Mouse (Mus musculus): Measurements from ENCODE around the gene Syngr4. TPM values are rescaled to one million over a fixed set of nuclear protein-coding genes. Genes with fewer than 3 reads are reported as not detected.

The Syngr4 gene
- polyA plus RNA-seq, 1 experiment: 0.23 TPM

- Histone ChIP-seq H3K4me3 (peak overlapping the region; percentile 54), H3K36me3 (ENCODE audit: control insufficient read depth, insufficient read depth) (peaks cover 7% of the 10 kb centered on the region), H3K4me2 (ENCODE audit: low read depth) (peak overlapping the region; percentile 99), H3ac (ENCODE audit: control insufficient read depth, insufficient read length) (no peak overlapping the region), H3K79me2 (ENCODE audit: control insufficient read depth, insufficient read depth) (peaks cover 15% of the 10 kb centered on the region), H3K27me3 (ENCODE audit: control insufficient read depth, insufficient read depth, insufficient read length) (no peaks in the 10 kb centered on the region)
- TF ChIP-seq MYOG (IDR thresholded peaks at IDR 0.05; ENCODE audit: control insufficient read depth in 1 of 3, insufficient read depth in 1 of 3, insufficient read length in 2 of 3, low read depth in 2 of 3) (no peak), POLR2A (IDR thresholded peaks at IDR 0.05; ENCODE audit: insufficient read length, low read depth) (peak; percentile 17), MYOD1 (IDR thresholded peaks at IDR 0.05; ENCODE audit: control insufficient read depth in 1 of 3, insufficient read length in 2 of 3, low read depth in 2 of 3) (peak in 1 of 3 experiments; percentile 13)
These were observed 25.6 kb upstream of the Syngr4 start for GRCm38 (mm10) chr7:45921950-45922600.

GRCm38 (mm10) chr7:45921242-45921621 lies 24.7 kb upstream of the Syngr4 start, which contains the start of gene Emp3:
Gene Emp3 (minus strand): TSS chr7:45921404.
- Histone ChIP-seq H3K79me2 (ENCODE audit: control insufficient read depth, insufficient read depth) (peaks cover 15% of the 10 kb centered on the region), H3K36me3 (ENCODE audit: control insufficient read depth, insufficient read depth) (peaks cover 3% of the 10 kb centered on the region), H3K4me2 (ENCODE audit: low read depth) (peak within 1 kb of the TSS; percentile 99), H3ac (ENCODE audit: control insufficient read depth, insufficient read length) (peak within 1 kb of the TSS; percentile 50), H3K27me3 (ENCODE audit: control insufficient read depth, insufficient read depth, insufficient read length) (no peaks in the 10 kb centered on the region), H3K4me3 (peak within 1 kb of the TSS; percentile 54)
- peak; percentile 36 for TF ChIP-seq POLR2A (IDR thresholded peaks at IDR 0.05; ENCODE audit: insufficient read length, low read depth)
- no peak for TF ChIP-seq CEBPB (IDR thresholded peaks at IDR 0.05; ENCODE audit: insufficient read depth, poor library complexity, severe bottlenecking)
- TF ChIP-seq USF1 (IDR thresholded peaks at IDR 0.05; ENCODE audit: low read depth): no peak
- TF ChIP-seq MYOG (IDR thresholded peaks at IDR 0.05; ENCODE audit: control insufficient read depth in 1 of 3, insufficient read depth in 1 of 3, insufficient read length in 2 of 3, low read depth in 2 of 3): no peak
- TF ChIP-seq MAX (IDR thresholded peaks at IDR 0.05; ENCODE audit: low read depth): no peak
- peak; percentile 9 for TF ChIP-seq POLR2AphosphoS2 (IDR thresholded peaks at IDR 0.05; ENCODE audit: insufficient read length, low read depth)

GRCm38 (mm10) chr7:45920583-45921241 lies 24.2 kb upstream of the Syngr4 start:
- peaks cover 15% of the 10 kb centered on the region for H3K79me2 ChIP-seq (ENCODE audit: control insufficient read depth, insufficient read depth)

GRCm38 (mm10) chr7:45919761-45920160 lies 23.2 kb upstream of the Syngr4 start:
- no peaks in the 10 kb centered on the region for H3K27me3 ChIP-seq (ENCODE audit: control insufficient read depth, insufficient read depth, insufficient read length)
- H3K79me2 ChIP-seq (ENCODE audit: control insufficient read depth, insufficient read depth): peaks cover 15% of the 10 kb centered on the region
- H3K4me2 ChIP-seq (ENCODE audit: low read depth): peak overlapping the region; percentile 99
- H3K4me3 ChIP-seq: peak overlapping the region; percentile 54
- no peak for TF ChIP-seq POLR2AphosphoS2 (IDR thresholded peaks at IDR 0.05; ENCODE audit: insufficient read length, low read depth)
- TF ChIP-seq CEBPB (IDR thresholded peaks at IDR 0.05; ENCODE audit: insufficient read depth, poor library complexity, severe bottlenecking): no peak
- TF ChIP-seq TCF12 (IDR thresholded peaks at IDR 0.05; ENCODE audit: insufficient read depth, poor library complexity, severe bottlenecking): no peak
- no peak for TF ChIP-seq MYOD1 (IDR thresholded peaks at IDR 0.05; ENCODE audit: control insufficient read depth in 1 of 3, insufficient read length in 2 of 3, low read depth in 2 of 3)
- no peak for TF ChIP-seq SRF (IDR thresholded peaks at IDR 0.05; ENCODE audit: control insufficient read depth, insufficient read length, low read depth)
- no peak for TF ChIP-seq MYOG (IDR thresholded peaks at IDR 0.05; ENCODE audit: control insufficient read depth in 1 of 3, insufficient read depth in 1 of 3, insufficient read length in 2 of 3, low read depth in 2 of 3)
- TF ChIP-seq TCF3 (IDR thresholded peaks at IDR 0.05; ENCODE audit: insufficient read length, low read depth): no peak
- H3K36me3 ChIP-seq (ENCODE audit: control insufficient read depth, insufficient read depth): no peaks in the 10 kb centered on the region
- H3ac ChIP-seq (ENCODE audit: control insufficient read depth, insufficient read length): peak overlapping the region; percentile 50

More at GRCm38 (mm10) chr7:45920583-45921241, 24.2 kb upstream of the Syngr4 start:
- H3K27me3 ChIP-seq (ENCODE audit: control insufficient read depth, insufficient read depth, insufficient read length): no peaks in the 10 kb centered on the region
- peak overlapping the region; percentile 50 for H3ac ChIP-seq (ENCODE audit: control insufficient read depth, insufficient read length)
- no peaks in the 10 kb centered on the region for H3K36me3 ChIP-seq (ENCODE audit: control insufficient read depth, insufficient read depth)
- peak overlapping the region; percentile 99 for H3K4me2 ChIP-seq (ENCODE audit: low read depth)
- H3K4me3 ChIP-seq: peak overlapping the region; percentile 54
- TF ChIP-seq POLR2AphosphoS2 (IDR thresholded peaks at IDR 0.05; ENCODE audit: insufficient read length, low read depth) (peak; percentile 66), POLR2A (IDR thresholded peaks at IDR 0.05; ENCODE audit: insufficient read length, low read depth) (peak; percentile 55), TCF3 (IDR thresholded peaks at IDR 0.05; ENCODE audit: insufficient read length, low read depth) (no peak), E2F4 (IDR thresholded peaks at IDR 0.05; ENCODE audit: insufficient read depth) (no peak)

- Histone ChIP-seq H3K4me2 (ENCODE audit: low read depth) (peak overlapping the region; percentile 99), H3K36me3 (ENCODE audit: control insufficient read depth, insufficient read depth) (no peaks in the 10 kb centered on the region), H3K79me2 (ENCODE audit: control insufficient read depth, insufficient read depth) (peaks cover 15% of the 10 kb centered on the region), H3K4me3 (peak overlapping the region; percentile 54), H3K27me3 (ENCODE audit: control insufficient read depth, insufficient read depth, insufficient read length) (no peaks in the 10 kb centered on the region), H3ac (ENCODE audit: control insufficient read depth, insufficient read length) (peak overlapping the region; percentile 50)
- TF ChIP-seq MYOG (IDR thresholded peaks at IDR 0.05; ENCODE audit: control insufficient read depth in 1 of 3, insufficient read depth in 1 of 3, insufficient read length in 2 of 3, low read depth in 2 of 3) (peak in 1 of 3 experiments; percentile 13), POLR2AphosphoS2 (IDR thresholded peaks at IDR 0.05; ENCODE audit: insufficient read length, low read depth) (no peak), POLR2A (IDR thresholded peaks at IDR 0.05; ENCODE audit: insufficient read length, low read depth) (peak; percentile 35), SRF (IDR thresholded peaks at IDR 0.05; ENCODE audit: control insufficient read depth, insufficient read length, low read depth) (no peak), REST (IDR thresholded peaks at IDR 0.05; ENCODE audit: insufficient read depth, insufficient read length) (no peak), MYOD1 (IDR thresholded peaks at IDR 0.05; ENCODE audit: control insufficient read depth in 1 of 3, insufficient read length in 2 of 3, low read depth in 2 of 3) (peak in 1 of 3 experiments; percentile 45), E2F4 (IDR thresholded peaks at IDR 0.05; ENCODE audit: insufficient read depth) (no peak)
These were observed 22.7 kb upstream of the Syngr4 start for GRCm38 (mm10) chr7:45919083-45919671.
